Mouse (Mus musculus) thymus, adult 18-20 months (tissue): ENCODE results near the gene Sptb.

Source experiments
- DNase-seq, 2 experiments: peaks; one replicate each; pipeline ENCODE4 v3.0.0; 2022; ENCODE audit warnings: mixed read lengths in 2 of 2

The Sptb gene

DNA sequence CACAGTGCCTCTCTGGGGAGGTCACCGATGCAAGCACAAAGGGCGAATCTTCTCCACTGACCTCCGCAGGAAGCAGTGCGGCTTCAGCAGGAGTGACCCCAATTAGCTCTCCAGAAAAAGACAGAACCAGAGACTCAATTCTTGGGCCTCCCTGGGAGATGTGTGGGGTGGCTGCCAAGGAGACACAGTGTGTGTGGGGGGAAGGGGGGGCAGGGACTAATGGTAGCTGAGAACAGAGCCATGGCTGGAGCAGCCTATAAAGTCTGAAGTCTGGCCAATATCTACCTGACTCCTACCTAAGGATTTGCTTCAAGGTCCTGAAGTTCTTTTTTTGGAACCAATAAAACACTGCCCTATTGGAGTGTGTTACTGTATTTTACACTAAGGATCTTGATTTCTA is 105.8 kb downstream of the Sptb start:
- DNase-seq = no peak

DNA sequence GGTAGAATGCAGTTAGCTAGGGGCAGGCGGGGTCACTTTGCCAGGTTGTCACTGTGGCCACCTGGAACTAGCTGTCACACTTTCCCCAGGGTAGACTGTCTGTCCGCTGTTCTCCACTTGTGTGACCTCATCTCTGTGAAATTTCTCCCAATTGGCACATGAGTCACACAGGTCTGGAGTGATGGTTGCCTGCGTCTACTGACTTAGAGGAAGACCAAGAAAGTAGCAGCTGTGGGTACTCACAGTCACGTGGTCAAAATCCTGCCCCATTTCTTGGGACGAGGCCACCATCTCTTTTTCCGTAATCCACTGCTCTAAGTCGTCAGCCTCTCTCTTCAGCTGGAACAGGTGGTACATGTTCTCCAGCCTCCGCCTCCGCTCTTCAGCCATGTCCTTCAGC is 106.6 kb downstream of the Sptb start:
- DNase-seq = no peak

DNA sequence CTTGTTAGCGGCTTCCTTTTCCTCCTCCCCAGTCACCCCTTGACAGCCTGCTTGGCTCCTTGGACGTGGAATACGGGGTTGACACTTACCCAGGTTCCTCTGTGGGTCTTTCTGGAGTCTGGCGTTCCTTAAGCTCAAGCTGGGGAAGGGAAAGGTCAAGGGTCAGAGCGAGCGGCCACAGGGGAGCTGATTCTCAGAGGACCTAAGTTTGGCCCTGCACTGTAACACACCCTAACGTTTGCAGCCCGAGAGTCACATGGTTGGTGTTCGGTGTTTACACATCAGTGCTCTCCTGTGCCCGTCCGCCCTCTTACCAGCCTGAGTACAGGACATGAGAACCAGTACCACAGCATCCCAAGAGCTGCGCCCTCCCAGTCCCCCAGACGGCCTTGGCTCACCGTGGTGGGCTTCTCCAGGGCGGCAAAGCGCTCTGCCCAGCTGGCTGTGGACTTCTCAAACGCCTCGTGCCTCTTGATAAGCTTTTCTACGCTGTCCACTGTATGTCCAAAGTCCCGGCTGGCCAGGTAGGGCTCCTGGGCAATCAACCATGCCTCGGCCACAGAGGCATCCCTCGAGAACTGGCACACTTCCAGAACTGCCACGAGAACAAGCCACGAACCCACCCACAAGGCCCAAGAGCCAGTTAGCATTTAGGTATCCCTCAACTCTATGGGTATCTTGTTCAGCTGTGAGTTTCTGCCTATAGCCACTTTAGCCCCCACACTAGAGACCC is 112.0 kb downstream of the Sptb start:
- no peak for DNase-seq

DNA sequence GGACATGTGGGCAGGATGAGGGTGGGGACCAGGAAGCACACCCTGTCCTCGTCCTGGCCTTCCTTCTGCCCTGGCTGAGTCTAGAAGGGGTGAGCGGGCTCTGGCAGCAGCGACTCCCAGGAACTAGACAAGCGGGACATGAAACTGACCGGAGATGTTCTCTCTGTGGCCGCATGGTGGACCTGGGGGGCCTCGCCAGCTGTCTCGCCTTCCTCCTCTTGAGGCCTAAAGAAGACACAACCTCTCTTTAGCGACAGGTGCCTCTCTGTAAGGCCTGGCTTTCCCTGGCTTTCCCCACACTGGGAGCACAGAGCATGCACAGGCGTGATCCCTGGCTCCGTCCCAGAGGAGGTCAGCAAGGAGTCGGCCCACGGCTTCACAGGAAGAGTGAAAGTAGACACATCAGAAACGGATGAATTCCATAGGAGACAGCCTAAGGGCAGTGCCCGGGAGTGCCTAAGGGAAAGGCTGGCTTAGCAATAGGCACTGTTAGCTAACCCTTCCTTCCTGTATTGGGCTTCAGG is 112.7 kb downstream of the Sptb start:
- no peak for DNase-seq

DNA sequence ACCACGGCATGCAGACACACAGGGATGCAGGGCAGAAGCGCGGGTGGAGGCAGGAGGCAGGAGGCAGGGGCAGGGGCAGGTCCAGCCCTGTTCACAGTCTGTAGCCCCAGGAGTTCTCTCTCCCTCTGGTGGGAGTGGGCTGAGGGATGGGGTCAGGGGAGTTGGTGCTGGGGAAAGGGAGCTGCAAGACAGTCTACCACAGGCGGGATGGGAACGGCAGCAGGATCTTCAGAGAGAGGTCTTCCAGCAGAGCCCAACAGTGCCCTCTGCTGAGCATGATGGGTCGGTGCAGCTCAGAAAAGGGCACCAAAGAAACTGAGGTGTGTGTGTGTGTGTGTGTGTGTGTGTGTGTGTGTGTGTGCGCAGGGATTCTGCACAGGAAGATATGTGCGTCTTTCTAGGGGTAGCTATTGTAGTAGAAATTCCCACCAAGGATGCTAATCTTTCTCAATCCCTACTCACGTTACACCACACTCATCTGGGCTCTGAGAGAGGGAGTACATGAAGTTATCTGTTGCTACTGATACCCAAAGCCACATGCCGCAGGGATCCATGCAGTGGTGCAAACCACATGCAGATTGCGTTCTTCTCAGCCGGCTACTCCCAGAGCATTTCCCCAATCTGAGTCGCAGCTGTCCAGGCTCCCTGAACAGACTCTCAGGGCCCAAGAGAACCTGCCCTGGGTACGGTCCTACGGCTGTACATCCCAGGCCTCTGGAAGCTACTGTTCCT is 113.9 kb downstream of the Sptb start:
- DNase-seq = peak in 1 of 2 experiments; percentile 29

DNA sequence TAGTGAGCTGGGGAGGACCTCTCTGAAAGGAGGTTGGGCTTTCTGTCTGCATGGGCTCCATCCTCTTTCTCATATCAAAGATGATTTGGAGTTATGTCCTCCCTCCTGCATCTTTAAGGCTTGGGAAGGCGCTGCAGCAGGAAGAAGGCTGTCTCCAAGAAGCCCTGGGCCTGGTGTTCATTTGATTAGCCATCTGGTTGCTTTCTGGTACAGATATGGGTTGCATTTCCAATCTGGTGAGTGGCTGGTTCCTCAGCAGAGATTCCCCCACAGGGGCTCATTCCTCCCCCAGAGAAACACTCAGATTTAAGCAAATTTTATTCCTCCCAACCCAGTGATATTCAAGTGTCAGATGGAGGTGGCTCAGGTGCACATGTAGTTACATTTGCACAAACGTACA is 114.5 kb downstream of the Sptb start:
- no peak for DNase-seq

DNA sequence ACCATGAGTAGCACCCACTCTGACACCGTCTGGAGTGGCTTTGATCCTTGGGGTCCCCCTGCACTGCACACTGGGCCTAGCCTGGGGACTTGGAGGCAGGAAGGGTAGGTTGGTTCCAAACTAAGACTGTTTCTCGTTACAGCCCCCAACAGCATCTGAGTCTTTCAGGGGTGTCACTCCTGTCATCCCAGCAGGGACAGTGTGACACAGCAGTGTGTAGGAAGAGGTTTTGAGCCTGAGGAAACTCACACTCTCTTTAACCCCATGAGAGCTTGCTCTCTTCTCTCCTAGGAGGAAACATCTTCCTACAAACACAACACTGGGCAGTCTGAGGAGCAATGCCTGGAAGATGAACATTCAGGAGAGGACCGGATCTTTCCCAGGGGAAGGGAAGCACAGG is 115.8 kb downstream of the Sptb start:
- DNase-seq = no peak

DNA sequence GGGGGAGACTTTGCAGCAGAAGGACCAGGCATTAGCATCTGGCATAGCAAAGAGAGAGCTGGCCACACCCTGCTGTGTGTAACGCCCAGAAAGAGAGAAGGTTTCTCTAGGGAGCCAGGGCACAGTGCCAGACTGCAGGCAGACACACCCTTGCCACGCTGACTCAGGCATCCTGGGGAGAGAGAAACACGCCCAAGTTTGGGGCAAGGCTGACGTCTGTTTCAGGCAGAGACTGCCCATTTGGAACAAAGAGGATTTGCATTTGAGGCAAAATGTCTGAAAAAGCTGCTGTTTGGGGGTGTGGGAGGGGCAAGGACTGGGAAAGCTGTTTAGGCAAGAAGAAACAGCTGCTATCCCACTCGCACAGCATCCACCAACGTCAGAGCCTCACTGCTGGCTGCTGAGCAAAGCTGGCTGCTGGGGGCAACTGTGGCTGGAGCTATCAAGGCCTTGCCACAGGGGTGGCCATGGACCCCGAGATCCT is 116.5 kb downstream of the Sptb start:
- no peak for DNase-seq

DNA sequence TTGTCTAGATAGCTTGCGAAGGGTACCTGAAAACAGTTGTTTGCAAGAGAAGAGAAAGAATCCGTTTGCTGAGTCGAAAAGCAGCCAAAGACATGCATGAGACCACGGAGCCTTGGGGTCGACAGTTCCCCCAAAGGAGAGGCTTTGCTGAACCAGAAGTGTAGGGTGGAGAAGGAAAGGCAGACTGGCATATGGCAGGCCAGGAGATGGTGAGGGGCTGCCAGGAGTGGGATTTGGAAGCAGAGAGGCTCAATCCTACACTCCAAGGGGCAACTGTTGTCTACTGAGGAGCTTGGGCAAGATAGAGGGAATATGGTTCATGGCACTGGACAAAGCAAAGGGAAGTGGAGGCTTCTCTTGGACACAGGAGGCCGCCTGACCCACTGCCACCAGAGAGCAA is 117.1 kb downstream of the Sptb start:
- DNase-seq = no peak

DNA sequence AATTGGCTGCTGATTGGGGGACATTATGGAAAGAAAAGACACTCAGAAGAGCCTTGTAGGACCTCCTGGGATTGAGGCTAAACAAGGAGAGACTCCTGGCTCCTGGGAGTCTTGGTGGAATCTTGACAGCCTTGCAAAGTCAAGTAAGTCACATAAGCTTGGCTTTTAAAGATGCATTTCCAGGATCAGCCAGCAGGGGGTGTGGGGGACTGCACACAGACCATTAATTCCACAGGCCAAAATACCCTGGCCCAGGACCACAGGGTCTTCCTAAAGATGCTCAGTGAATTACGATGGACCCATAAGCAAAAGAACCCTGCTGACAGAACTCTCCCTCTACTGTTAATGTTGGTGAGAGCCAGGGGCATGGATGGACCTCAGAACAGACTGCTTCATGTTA is 118.1 kb downstream of the Sptb start:
- no peak for DNase-seq

DNA sequence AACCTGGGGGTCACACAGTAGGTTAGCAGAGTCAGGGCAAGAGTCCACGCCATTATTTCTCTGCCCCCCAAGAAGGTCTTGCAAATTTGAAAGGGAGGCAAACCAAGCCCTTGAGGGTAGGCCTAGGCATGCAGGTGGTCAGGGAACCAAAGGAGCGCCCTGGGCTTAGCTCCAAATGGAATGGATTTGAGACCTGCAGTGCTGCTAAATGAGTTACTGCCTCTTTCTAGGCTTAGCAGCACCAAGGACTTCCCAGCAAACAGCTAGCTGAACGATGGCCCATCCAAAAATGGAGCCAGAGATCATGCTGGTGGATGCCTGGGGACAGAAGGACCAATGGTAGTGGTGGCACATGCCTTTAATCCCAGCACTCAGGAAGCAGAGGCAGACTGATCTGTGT is 119.3 kb downstream of the Sptb start:
- DNase-seq = no peak

DNA sequence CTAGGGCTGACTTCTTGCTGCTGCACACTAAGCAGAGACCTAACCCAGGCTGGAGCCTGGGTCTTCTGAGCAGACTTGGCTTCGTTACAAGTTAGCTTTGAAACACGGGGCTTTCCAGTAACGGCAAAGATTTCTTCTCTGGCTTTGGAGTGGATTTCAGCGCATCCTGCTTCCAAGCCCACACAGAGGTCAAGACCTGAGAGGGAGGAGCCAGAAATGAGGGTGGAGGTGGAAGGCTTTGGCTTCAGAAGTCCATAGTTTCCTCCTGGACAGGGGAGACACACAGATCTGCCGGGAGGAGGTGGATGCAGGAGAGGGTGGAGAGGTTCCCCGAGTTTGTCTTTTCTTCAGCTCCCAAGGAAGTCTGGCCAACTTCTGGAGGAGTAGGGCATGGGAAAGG is 120.8 kb downstream of the Sptb start:
- no peak for DNase-seq

DNA sequence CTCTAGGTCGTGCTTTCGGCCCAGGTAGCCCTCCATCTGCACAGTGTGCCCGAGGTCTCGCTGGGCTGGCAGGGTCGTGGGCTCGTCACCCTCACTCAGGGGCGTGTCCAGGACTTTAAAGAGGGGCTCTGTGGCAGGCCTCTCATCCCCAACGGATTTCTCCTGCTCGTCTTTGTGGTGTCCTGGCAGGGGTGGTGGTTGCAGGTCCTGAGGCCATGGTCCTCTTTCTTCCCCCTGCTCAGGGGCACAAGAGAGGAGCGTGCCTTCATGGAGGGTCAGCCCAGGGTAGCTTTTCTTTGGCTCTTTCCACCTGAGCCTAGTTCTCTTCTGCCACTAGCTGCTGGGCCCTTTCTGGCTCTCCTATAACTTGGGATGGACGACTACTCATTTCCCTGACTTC is 123.0 kb downstream of the Sptb start:
- no peak for DNase-seq

DNA sequence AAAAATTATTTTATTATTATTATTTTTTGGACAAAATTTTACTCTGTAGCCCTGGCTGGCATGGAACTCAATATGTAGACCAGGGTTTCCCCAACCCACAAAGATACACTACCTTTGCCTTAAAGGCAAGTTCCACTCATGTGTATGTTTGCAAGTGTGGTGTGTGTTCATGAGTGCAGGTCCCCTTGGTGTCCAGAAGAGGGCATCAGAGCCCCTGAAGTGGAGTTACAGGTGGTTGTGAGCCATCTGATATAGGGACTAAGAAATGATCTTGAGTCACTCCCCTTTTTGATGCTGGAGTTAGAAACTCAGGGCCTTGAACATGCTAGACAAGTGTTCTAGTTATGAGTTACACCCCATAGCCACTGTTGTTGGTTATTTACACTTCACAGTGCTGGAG is 125.3 kb downstream of the Sptb start:
- no peak for DNase-seq

DNA sequence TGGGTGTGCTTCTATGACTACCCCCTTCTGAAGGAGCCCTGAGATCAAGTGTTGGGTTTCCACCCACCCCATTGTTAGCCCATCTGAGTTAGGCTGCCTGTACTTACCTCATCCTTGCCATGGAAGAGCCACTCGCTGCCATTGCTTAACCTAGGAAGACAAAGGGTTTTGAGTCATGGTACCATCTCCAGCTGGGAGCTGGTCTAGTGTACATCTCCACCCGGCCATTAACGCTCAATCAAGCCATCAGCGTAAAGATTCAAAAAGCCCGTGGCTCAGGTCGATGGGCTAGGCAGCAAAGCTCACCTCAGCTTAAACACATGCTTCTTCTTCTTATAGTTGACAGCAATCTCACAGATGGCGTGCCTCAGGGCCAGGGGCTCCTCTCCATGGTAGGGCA is 126.9 kb downstream of the Sptb start:
- no peak for DNase-seq

DNA sequence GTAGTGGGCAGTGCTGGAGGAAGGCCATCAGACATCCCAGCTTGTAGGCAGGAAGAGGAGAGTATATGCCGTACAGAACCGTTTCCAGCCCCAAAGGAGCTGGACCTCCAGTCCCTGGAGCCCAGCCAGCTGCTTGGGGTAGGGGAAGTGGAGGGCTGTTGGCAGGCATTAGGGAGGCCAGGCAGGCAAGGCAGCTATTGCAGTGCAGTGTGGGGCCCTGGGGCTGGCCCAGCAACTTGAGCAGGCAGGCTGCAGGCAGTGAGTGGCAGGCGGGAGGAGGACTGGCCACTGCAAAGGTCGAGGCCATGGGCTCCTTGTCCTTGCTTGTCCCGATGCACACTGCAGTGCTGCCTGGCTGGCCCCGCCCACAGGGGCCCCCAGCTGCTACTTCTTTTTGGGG is 127.5 kb downstream of the Sptb start:
- no peak for DNase-seq

DNA sequence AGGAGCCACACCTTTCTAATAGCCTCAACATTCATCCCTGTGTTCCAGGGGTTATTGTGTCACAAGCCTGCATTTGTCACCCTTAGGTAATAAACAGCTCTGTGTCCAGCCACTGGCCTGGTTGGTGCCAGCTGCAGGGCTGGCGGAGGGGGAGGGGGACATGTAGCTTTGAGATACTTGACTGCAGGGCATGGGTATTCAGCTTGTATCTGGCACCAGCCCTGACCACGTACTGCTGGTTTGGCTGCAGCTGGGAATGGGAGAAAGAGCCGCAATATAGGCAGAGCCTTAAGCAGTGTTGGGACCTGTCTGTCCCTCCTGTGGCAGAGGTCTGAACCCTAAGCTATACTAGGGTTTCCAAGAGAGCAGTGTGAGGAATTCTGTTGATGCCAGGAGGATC is 128.2 kb downstream of the Sptb start:
- DNase-seq = no peak

DNA sequence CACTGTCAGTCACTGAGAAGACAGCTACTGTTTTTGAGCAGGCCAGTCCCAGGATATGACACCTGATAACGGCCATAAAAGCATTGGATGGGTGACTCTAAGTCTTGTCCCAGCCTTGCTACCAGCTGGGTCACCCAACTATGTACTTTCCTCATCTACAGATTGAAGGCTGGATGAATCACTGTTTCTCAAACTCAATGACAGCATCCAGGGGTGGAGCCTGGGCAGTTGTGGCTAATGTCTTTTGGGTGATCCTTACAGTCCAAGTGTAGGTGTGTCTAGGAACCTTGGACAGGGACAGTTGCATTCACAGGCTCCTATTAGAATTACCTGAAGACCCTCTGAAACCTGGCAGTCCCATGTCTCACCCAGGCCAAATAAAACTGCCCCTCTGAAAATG is 130.5 kb downstream of the Sptb start:
- no peak for DNase-seq

DNA sequence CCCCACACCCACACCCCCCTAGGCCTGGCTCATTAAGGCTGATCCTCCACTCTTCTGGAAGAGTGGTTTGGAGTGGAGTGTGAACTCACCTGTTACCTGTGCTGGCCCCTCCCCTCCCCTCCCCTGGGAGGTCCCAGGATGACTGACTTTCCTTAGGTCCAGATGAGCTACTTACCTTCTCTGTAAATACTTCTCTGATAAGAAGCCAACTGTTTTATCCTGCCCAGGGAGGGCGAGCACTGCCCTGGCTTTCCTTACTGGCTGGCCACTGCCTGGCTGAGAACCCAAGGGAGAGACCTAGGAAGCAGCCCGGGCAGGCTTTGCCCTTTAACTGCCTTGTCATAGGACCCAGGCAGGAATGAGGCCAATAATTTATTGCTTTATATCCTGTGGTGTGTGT is 131.9 kb downstream of the Sptb start:
- DNase-seq = no peak

DNA sequence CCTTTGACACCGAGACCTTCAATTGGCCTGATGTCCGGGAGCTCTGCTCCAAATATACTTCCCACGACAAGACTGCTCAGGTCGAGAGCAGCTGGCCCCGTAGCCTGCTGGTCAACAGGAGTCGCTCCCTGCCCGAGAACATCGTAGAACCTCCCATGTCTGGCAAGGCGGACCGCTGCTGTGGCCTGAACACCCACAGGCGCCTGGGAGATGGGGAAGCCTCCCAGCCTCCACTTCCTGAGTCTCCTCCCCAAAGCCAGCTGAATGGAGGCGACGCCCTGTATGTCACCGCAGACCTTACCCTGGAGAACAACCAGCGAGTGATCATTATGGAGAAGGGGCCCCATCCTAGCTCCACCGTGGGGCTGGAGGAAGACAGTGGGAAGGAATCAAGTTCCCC is 132.5 kb downstream of the Sptb start:
- DNase-seq = no peak

DNA sequence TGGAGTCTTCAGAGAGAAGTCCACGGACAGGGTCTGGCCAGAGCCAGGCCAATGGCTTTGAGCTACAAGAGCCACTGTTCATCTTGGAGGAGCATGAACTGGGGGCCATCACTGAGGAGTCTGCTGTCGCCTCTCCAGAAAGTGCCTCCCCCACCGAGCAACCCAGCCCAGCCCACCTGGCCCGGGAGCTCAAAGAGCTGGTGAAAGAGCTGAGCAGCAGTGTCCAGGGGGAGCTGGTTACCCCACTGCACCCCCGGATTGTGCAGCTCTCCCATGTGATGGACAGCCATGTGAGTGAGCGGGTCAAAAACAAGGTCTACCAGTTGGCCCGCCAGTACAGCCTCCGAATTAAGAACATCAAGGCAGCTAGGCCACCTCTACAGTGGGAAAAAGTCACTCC is 133.5 kb downstream of the Sptb start:
- DNase-seq = no peak

DNA sequence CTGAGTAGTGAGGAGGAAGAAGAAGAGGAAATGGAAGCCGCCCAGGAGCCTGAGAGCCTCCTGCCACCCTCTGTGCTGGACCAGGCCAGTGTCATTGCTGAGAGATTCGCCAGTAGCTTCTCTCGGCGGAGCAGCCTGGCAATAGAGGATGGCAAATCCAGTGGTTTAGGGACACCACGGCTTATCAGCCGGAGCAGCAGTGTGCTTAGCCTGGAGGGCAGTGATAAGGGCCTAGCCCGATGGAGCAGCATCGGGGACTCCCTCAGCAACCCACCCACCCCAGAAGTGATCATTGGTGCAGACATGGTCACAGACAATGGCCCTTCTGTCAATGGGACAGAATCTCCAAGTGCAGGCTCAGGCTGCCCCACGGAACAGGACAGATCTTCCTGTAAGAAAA is 134.3 kb downstream of the Sptb start:
- DNase-seq = no peak

DNA sequence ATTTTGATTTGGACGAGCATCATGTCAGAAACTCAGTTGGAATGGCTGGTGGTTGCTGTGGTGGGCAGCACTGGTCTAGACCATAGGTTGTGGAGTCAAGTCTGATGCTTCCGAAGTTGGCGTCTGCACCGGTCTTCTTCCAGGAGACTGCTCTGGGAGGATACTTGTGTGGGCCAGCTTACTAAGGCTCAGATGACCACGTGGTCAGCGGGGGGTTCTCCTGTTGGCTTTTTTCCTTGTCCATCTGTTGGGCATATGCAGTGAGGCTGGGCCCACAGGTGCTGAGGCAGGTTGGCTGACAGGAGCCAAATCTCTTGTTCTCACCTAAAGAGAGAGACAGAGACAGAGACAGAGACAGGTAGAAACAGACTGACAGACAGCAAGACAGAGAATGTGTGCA is 135.5 kb downstream of the Sptb start:
- DNase-seq = no peak

DNA sequence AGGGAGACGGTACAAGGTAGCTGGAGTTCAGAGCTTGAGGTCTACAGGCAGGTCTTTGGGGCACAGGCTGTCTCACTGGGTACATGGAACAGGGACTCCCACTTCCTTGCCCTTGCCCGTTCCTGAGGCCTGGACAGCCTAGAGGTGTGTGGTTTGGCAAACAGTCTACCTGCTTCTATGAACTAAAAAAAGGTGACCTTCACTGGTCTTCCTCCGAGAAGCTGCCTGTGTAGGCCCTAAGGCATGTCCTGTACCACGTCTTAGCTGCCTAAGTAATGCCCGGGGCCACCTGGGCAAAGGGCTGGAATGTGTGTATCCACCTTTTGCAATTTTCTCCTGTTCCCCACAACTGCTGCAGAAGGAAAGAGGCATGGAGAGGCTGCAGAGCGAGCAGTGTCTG is 137.0 kb downstream of the Sptb start:
- no peak for DNase-seq
